Mouse (Mus musculus): ENCODE data around the gene Rab44. TPM values are rescaled to one million over a fixed set of nuclear protein-coding genes. Genes with fewer than 3 reads are reported as not detected.

Rab44 gene
- polyA plus RNA-seq, 1 experiment = not detected

GRCm38 (mm10) chr17:29120666-29121065 is 6.7 kb downstream of the Rab44 start:
- Histone ChIP-seq H3K4me3 (ENCODE audit: insufficient read depth, low read length) (no peak overlapping the region), H3K27ac (ENCODE audit: insufficient read depth, low read length) (no peak overlapping the region), H3K4me1 (ENCODE audit: control insufficient read depth, insufficient read depth, low read length) (no peaks in the 10 kb centered on the region)
- TF ChIP-seq POLR2A (IDR thresholded peaks at IDR 0.05; ENCODE audit: low read depth, low read length) (no peak), CTCF (IDR thresholded peaks at IDR 0.05; ENCODE audit: borderline replicate concordance, insufficient read depth, low read length) (no peak)

- TF ChIP-seq POLR2A (IDR thresholded peaks at IDR 0.05; ENCODE audit: low read depth, low read length) (no peak), CTCF (IDR thresholded peaks at IDR 0.05; ENCODE audit: borderline replicate concordance, insufficient read depth, low read length) (no peak)
- Histone ChIP-seq H3K27ac (ENCODE audit: insufficient read depth, low read length) (no peak overlapping the region), H3K4me1 (ENCODE audit: control insufficient read depth, insufficient read depth, low read length) (no peaks in the 10 kb centered on the region), H3K4me3 (ENCODE audit: insufficient read depth, low read length) (no peak overlapping the region)
Measured at GRCm38 (mm10) chr17:29122817-29123216, 8.9 kb downstream of the Rab44 start.

- H3K4me3 ChIP-seq (ENCODE audit: insufficient read depth, low read length) = no peak overlapping the region
- no peak overlapping the region for H3K27ac ChIP-seq (ENCODE audit: insufficient read depth, low read length)
- H3K4me1 ChIP-seq (ENCODE audit: control insufficient read depth, insufficient read depth, low read length) = no peaks in the 10 kb centered on the region
- no peak for TF ChIP-seq CTCF (IDR thresholded peaks at IDR 0.05; ENCODE audit: borderline replicate concordance, insufficient read depth, low read length)
- no peak for TF ChIP-seq POLR2A (IDR thresholded peaks at IDR 0.05; ENCODE audit: low read depth, low read length)
Measured at GRCm38 (mm10) chr17:29123578-29124174, 9.7 kb downstream of the Rab44 start.

- Histone ChIP-seq H3K4me3 (ENCODE audit: insufficient read depth, low read length) (no peak overlapping the region), H3K27ac (ENCODE audit: insufficient read depth, low read length) (no peak overlapping the region), H3K4me1 (ENCODE audit: control insufficient read depth, insufficient read depth, low read length) (no peaks in the 10 kb centered on the region)
- TF ChIP-seq POLR2A (IDR thresholded peaks at IDR 0.05; ENCODE audit: low read depth, low read length) = no peak
- TF ChIP-seq CTCF (IDR thresholded peaks at IDR 0.05; ENCODE audit: borderline replicate concordance, insufficient read depth, low read length) = no peak
Measured at GRCm38 (mm10) chr17:29126561-29126960, 12.6 kb downstream of the Rab44 start.

- Histone ChIP-seq H3K4me1 (ENCODE audit: control insufficient read depth, insufficient read depth, low read length) (no peaks in the 10 kb centered on the region), H3K4me3 (ENCODE audit: insufficient read depth, low read length) (no peak overlapping the region), H3K27ac (ENCODE audit: insufficient read depth, low read length) (no peak overlapping the region)
- TF ChIP-seq CTCF (IDR thresholded peaks at IDR 0.05; ENCODE audit: borderline replicate concordance, insufficient read depth, low read length) = no peak
- no peak for TF ChIP-seq POLR2A (IDR thresholded peaks at IDR 0.05; ENCODE audit: low read depth, low read length)
Measured at GRCm38 (mm10) chr17:29129341-29129740, 15.4 kb downstream of the Rab44 start.

GRCm38 (mm10) chr17:29135066-29135465 is 21.1 kb downstream of the Rab44 start:
- Histone ChIP-seq H3K4me3 (ENCODE audit: insufficient read depth, low read length) (no peak overlapping the region), H3K4me1 (ENCODE audit: control insufficient read depth, insufficient read depth, low read length) (no peaks in the 10 kb centered on the region), H3K27ac (ENCODE audit: insufficient read depth, low read length) (no peak overlapping the region)
- TF ChIP-seq POLR2A (IDR thresholded peaks at IDR 0.05; ENCODE audit: low read depth, low read length) = no peak
- no peak for TF ChIP-seq CTCF (IDR thresholded peaks at IDR 0.05; ENCODE audit: borderline replicate concordance, insufficient read depth, low read length)

- Histone ChIP-seq H3K27ac (ENCODE audit: insufficient read depth, low read length) (no peak overlapping the region), H3K4me3 (ENCODE audit: insufficient read depth, low read length) (no peak overlapping the region), H3K4me1 (ENCODE audit: control insufficient read depth, insufficient read depth, low read length) (no peaks in the 10 kb centered on the region)
- TF ChIP-seq CTCF (IDR thresholded peaks at IDR 0.05; ENCODE audit: borderline replicate concordance, insufficient read depth, low read length) = no peak
- no peak for TF ChIP-seq POLR2A (IDR thresholded peaks at IDR 0.05; ENCODE audit: low read depth, low read length)
Measured at GRCm38 (mm10) chr17:29136236-29136635, 22.3 kb downstream of the Rab44 start.

GRCm38 (mm10) chr17:29137906-29138305 is 24.0 kb downstream of the Rab44 start:
- H3K4me3 ChIP-seq (ENCODE audit: insufficient read depth, low read length) = no peak overlapping the region
- TF ChIP-seq CTCF (IDR thresholded peaks at IDR 0.05; ENCODE audit: borderline replicate concordance, insufficient read depth, low read length) (no peak), POLR2A (IDR thresholded peaks at IDR 0.05; ENCODE audit: low read depth, low read length) (no peak)
- H3K27ac ChIP-seq (ENCODE audit: insufficient read depth, low read length) = no peak overlapping the region
- H3K4me1 ChIP-seq (ENCODE audit: control insufficient read depth, insufficient read depth, low read length) = no peaks in the 10 kb centered on the region

GRCm38 (mm10) chr17:29141577-29141976 is 27.6 kb downstream of the Rab44 start:
- TF ChIP-seq POLR2A (IDR thresholded peaks at IDR 0.05; ENCODE audit: low read depth, low read length) = no peak
- no peak for TF ChIP-seq CTCF (IDR thresholded peaks at IDR 0.05; ENCODE audit: borderline replicate concordance, insufficient read depth, low read length)
- Histone ChIP-seq H3K4me3 (ENCODE audit: insufficient read depth, low read length) (no peak overlapping the region), H3K4me1 (ENCODE audit: control insufficient read depth, insufficient read depth, low read length) (no peaks in the 10 kb centered on the region), H3K27ac (ENCODE audit: insufficient read depth, low read length) (no peak overlapping the region)

- H3K4me3 ChIP-seq (ENCODE audit: insufficient read depth, low read length) = no peak overlapping the region
- TF ChIP-seq CTCF (IDR thresholded peaks at IDR 0.05; ENCODE audit: borderline replicate concordance, insufficient read depth, low read length) (no peak), POLR2A (IDR thresholded peaks at IDR 0.05; ENCODE audit: low read depth, low read length) (no peak)
- no peak overlapping the region for H3K27ac ChIP-seq (ENCODE audit: insufficient read depth, low read length)
- no peaks in the 10 kb centered on the region for H3K4me1 ChIP-seq (ENCODE audit: control insufficient read depth, insufficient read depth, low read length)
Measured at GRCm38 (mm10) chr17:29143266-29143665, 29.3 kb downstream of the Rab44 start.
